Mouse (Mus musculus) lung, adult 2 months (tissue): Measurements from ENCODE around the gene Fam198a.
A peak's percentile ranks its signal among the peaks of the same experiment; 100 is the strongest.

Experiments used
- CTCF ChIP-seq: fragments of 200-500 bp; IDR thresholded peaks from 2 replicates; pipeline ENCODE4 v1.5.1; 2011; ENCODE audit warnings: mild to moderate bottlenecking, low read length, control low read depth; ENCODE audit not compliant: insufficient read depth
- POLR2A ChIP-seq: fragments of 200-500 bp; IDR thresholded peaks from 2 replicates; pipeline ENCODE4 v1.6.1; 2011; ENCODE audit warnings: low read depth, mild to moderate bottlenecking, control low read depth, low read length, borderline replicate concordance; ENCODE audit errors: extremely low read depth

DNA sequence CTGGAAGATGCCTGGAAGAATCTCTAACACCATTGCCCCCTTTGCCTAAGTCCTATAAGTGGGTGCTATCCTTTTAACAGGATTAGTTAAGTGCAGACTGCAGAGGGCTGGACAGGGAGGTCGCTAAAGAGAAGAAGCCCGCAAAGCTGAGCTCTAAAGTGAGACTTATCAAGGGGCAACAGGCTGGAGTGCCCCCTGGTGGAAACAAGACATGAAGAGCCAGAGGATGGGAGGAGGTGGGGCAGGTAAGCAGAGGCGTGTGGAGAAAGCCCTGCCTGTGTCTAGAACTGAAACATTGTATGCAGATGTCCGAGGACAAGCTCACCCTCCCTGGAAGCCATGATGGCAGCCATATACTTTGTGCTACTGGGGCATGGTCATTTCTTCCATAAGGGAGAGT is 62.8 kb downstream of the Fam198a start:
- TF ChIP-seq CTCF (0 out of 2 replicates have a peak, but pooled peaks have one; percentile 7), POLR2A (no peak)
